Mouse (Mus musculus) B cell, adult 67 days (primary cell): ENCODE data around the gene Spef1. TPM values are rescaled to one million over a fixed set of nuclear protein-coding genes. Genes with fewer than 3 reads are reported as not detected.

Experiments used
- total RNA-seq, 2 experiments: library from RNA; stranded (reverse); gene quantifications; 4 replicates each; pipeline ENCODE4 v1.2.4; 2023

Gene Spef1
- 1 to 10 TPM; 1.2 to 1.7 TPM for total RNA-seq

GRCm38 (mm10) chr2:131186771-131187601, at the start of gene Spef1, which contains the start of gene Cdc25b:
Spef1 (minus strand) TSS chr2:131187282.
Cdc25b (plus strand) TSS chr2:131186949.

GRCm38 (mm10) chr2:131233307-131234126, 46.4 kb upstream of the Spef1 start, which contains the start of gene Mavs:
Mavs (plus strand) TSS chr2:131234063.

GRCm38 (mm10) chr2:131206778-131207177, 19.7 kb upstream of the Spef1 start, which contains the start of gene Ap5s1:
Ap5s1 (plus strand) TSS chr2:131207078.

GRCm38 (mm10) chr2:131179990-131180587, 7.0 kb downstream of the Spef1 start, which contains the start of gene Cenpb:
Cenpb (minus strand) TSS chr2:131180067.

GRCm38 (mm10) chr2:131159938-131160581, 27.0 kb downstream of the Spef1 start, which contains the start of gene 1700037H04Rik:
1700037H04Rik (minus strand) TSS chr2:131160081.

GRCm38 (mm10) chr2:131132930-131133547, 54.0 kb downstream of the Spef1 start, which contains the start of gene Gm11037:
Gm11037 (plus strand) TSS chr2:131133497.

GRCm38 (mm10) chr2:131127161-131127730, 59.8 kb downstream of the Spef1 start, which contains the start of gene Hspa12b:
Hspa12b (plus strand) TSS chr2:131127280.

Other genes starting within 250 kb of the Spef1 start
- not detected for gene Gfra4, start 144.2 kb downstream of the Spef1 start, total RNA-seq
- not detected for gene Adam33, start 123.5 kb downstream of the Spef1 start, total RNA-seq
- gene Siglec1, start 100.5 kb downstream of the Spef1 start, total RNA-seq = under 1 TPM in 1 of 2 experiments, not detected in 1; 0.32 TPM
- gene Hspa12b, start 60.0 kb downstream of the Spef1 start, total RNA-seq = under 1 TPM in 1 of 2 experiments, not detected in 1; 0.35 TPM
- not detected for gene Gm11037, start 53.8 kb downstream of the Spef1 start, total RNA-seq
- 10 to 100 TPM; 18.4 to 18.9 TPM for gene 1700037H04Rik, start 27.2 kb downstream of the Spef1 start, total RNA-seq
- 10 to 100 TPM; 22.2 to 28.5 TPM for gene Cenpb, start 7.2 kb downstream of the Spef1 start, total RNA-seq
- 10 to 100 TPM; 79.3 to 83.2 TPM for gene Cdc25b, start 333 bp downstream of the Spef1 start, total RNA-seq
- 10 to 100 TPM; 12.0 to 12.6 TPM for gene Ap5s1, start 19.8 kb upstream of the Spef1 start, total RNA-seq
- 10 to 100 TPM; 28.4 to 43.4 TPM for gene Mavs, start 46.8 kb upstream of the Spef1 start, total RNA-seq
- 10 to 100 TPM; 74.5 to 75.2 TPM for gene Pank2, start 75.2 kb upstream of the Spef1 start, total RNA-seq
- gene Rnf24, start 165.6 kb upstream of the Spef1 start, total RNA-seq = 1 to 10 TPM; 4.3 to 4.4 TPM